Mouse (Mus musculus) Muller cell, postnatal 12 days (primary cell): ENCODE measurements around the gene Tbc1d20.
"Not testable (repeated sequence)": the region's sequence is repeated elsewhere in the genome, so short reads cannot be mapped to it uniquely, and the experiment has no call there.

Experiments
- DNase-seq: peaks from one replicate; pipeline ENCODE4 v3.0.0-alpha.2; 2015; ENCODE audit errors: inconsistent ontology term

The Tbc1d20 gene

DNA sequence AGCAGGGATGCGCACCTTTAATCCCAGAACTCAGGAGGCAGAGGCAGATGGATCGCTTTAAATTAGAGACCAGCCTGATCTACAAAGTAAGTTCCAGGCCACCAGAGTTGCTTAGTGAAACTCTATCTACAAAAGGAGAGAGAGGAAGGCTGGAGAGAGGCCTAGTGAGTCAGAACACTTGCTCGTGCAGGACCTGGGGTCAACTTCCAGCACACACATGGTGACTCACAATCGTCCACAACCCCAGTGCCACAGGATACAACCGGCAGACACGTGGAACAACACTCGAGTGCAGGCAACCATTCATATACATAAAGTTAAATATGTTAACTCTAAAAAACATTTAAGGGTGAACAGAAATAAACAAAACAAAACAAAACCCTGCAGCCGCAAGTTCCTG is 33.0 kb downstream of the Tbc1d20 start:
- no peak for DNase-seq

DNA sequence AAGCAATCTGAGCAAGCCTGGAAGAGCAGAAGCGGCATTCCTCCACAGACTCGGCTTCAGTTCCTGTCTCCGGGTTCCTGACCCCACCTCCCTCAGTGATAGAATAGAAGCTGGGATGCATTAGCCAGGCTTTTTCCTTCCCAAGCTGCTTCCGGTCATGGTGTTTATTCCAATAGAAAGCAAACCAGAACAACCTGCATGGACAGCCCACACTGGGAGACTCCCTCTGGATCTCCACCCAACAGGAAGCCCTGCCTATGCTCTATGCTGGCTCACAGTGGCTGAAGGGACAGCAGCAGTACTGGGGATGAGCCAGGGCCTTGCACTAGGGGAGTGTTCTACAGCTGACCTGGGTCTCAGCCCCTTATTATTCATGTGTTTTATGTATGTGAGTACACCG is 34.4 kb downstream of the Tbc1d20 start:
- DNase-seq, result no peak

DNA sequence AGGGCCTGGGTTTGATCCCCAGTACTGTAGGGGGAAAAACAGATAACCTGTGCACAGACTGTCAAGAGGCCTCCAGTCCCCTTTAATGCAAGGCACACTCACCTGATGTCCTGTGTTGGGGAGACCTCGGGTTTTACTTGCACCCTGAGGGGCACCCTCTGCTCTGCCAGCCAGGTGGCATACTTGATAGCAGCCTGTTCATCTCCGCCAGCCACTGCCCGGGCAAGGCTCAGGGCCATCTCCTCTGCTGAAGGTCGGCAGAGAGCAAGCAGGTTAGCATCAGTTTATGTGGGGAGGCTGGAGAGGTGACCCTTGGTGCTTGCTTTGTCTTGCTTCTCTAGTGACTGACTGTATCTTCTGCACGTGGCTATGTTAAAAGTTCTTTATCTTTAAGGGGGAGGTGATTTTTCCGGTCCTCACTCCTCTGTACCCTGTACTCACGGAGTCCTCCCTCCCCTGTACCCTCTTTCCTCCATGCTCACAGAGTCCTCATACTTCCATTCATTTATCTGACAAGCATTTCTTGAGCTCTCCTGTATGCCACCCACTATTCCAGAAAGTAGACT is 37.3 kb downstream of the Tbc1d20 start:
- no peak for DNase-seq

DNA sequence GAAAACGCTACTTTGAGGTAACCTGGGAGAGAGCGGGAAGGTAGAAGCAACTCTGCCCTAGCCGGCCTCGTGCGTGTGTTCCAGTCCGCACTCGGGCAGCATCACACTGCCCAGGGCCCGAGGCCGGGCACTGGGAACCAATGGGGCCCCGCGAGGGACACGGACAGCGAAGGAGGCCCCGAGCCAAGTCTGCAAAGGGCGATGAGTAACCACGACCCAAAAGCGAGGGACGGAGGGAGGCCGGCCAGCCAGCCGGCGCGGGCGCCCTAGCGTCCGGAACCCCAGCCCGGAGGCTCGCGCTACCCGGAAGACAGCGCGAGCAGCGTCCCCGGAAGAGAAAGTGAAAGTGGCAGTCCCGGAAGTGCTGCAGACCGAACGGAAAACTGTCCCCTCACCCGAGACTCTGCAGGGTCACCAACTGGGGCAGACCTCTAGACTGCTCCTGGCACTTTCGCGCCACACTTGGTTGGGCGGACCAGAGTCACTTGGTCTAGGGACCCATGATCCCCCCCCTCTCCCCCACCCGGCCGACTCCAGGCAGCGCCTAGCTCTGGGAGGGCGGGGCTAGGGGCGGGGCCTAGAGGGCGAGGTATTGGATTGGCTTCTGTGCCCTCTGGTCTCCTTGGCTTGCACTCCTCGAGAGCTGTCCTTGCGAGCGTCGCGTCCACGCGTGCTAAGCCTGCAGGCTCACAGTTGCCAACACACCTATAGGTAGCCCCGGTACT is 38.6 kb downstream of the Tbc1d20 start, which contains the start of gene Rbck1:
Gene Rbck1 (minus strand): TSS at position 553 of the 725 bp plus-strand sequence.
- peak; percentile 98 for DNase-seq

DNA sequence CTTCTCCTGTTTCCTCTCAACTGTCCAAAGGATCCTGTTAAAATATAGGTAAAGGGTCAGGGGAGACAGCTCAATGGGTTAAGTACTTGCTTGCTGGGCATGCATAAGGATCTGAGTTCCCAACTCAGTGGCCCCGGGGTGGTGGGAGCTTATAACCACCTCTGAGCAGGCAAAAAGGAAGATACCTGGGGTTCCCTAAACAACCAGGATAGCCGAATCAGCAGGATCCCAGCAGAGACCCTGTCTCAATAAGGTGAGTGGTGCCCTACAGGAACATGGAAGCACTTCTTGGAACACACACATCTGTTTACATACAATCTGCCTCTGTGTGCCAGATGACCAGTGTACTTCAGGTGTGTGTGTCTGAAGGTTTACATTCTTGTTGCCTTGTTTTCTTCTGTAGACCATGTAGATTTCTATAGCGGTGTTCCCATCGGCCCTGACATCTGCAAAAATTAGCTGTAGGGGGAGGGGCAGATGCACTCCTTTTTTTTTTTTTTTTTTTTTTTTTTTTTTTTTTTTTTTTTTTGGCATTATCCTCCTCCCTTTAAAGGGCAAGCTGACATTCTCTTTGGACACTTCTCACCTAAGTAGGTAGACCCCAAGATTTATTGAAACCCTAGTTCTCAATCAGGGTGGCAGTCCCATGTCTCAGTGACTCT is 39.8 kb downstream of the Tbc1d20 start:
- DNase-seq, result no peak

DNA sequence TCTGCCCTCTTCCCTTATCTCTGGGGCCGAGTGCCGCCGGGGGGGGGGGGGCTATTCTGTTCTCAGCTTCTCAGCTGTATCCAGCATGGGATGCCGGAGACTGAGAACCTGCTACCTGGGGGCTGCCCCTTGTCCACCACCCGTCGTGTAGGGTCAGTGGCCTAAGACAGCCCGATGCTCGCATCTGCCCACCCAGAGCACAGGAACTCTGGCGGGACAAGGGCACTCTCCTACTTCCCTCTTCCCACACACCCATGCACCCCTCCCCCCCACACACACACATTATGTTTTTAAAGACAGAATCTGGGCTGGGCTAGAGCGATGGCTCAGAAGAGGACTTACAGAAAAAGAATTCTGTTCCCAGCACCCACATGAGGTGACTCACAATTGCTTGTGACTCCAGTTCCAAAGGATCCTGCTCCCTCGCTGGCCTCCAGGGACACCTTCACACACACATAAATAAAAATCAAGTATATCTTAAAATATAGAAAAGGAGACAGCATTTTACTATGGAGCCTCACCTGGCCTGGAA is 41.7 kb downstream of the Tbc1d20 start:
- DNase-seq, result no peak

DNA sequence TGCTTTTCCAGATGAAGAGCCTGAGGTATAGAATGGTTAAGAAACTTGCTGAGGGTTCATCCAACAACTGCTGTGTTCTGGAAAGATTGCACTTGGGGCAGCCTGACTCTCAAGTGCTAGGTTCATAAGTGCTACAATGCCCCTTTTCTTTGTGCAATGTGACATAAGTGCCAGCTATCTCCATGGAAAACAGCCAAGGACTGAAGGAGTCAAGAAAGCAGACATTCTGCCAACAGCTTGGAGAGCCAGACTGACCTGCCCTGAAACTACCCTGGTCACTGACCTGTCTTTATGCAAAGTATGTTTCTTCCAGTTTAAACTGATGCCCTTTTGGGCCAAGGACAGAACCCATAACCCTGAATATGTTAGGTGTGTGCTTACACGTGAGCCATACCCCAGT is 43.2 kb downstream of the Tbc1d20 start:
- no peak for DNase-seq

DNA sequence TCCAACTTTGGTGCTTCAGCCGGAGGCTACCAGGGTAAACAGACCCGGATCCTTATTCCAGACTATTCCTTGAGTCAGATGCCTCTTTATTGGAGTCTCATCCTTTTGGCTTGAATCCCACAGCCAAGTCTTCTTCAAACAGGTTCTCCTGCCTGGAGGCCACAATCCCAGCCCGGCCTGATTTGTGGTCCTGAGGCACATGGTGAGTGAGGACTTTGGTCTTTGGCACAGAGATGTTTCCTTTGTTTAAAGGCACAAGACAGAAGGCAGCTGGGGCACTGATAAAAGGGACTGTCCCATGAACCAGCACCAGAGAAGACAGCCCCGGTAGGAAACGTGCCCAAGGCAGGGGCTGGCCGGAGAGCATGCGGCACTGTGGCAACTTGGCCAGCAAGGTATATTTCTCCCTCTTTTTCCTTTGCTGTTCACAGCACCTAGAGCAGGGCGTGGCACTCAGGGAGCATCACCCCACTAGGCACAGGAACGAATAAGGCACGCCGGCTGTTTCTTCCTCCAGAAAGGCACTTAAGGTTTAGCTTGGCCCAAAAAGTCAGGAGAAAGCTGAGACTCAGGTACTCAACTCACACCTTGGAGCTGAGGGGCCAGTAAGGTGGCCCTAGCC is 44.1 kb downstream of the Tbc1d20 start:
- no peak for DNase-seq

DNA sequence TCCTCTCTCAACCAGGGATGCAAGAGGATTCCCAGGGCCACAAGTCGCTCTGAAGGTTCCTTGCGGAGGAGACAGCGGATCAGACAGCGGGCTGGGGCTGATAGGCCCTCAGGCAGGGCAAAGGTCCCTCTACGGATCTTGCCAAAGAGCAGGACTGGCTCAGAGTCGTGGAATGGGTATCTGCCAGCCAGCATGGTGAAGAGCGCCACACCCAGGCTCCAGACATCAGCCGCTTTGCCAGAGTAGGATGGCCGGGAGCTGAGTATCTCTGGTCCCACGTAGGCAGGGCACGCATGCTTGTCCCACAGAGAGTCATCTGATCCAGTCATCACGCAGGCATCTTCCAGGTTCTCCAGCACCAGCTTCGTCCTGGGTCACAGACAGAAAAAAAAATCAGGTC is 44.7 kb downstream of the Tbc1d20 start:
- no peak for DNase-seq

DNA sequence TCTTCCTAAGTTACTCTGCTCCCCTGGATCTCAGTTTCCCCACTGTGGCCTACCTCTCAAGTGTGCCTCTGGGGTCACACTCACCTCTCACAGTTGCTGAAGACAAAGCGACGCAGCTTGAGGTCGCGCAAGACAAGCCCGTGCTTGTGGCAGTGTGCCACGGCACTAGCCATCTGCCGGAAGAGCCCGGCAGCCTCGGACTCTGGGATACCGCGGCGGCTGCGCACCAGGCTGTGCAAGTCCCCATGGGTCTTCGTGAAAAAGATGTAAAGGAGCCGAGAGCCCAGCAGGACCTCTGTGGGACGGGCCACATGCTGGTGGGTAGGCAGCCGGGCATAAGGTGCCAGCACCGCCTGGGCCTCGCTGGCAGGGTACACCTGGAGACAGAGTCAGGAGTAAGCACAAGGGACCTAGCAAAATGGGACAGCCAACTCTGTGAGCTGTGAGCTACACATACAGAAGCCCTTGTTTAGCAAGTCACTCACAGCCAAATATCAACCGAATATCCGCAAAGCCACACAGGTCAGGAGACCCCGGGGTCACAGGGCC is 46.1 kb downstream of the Tbc1d20 start:
- DNase-seq, result no peak

DNA sequence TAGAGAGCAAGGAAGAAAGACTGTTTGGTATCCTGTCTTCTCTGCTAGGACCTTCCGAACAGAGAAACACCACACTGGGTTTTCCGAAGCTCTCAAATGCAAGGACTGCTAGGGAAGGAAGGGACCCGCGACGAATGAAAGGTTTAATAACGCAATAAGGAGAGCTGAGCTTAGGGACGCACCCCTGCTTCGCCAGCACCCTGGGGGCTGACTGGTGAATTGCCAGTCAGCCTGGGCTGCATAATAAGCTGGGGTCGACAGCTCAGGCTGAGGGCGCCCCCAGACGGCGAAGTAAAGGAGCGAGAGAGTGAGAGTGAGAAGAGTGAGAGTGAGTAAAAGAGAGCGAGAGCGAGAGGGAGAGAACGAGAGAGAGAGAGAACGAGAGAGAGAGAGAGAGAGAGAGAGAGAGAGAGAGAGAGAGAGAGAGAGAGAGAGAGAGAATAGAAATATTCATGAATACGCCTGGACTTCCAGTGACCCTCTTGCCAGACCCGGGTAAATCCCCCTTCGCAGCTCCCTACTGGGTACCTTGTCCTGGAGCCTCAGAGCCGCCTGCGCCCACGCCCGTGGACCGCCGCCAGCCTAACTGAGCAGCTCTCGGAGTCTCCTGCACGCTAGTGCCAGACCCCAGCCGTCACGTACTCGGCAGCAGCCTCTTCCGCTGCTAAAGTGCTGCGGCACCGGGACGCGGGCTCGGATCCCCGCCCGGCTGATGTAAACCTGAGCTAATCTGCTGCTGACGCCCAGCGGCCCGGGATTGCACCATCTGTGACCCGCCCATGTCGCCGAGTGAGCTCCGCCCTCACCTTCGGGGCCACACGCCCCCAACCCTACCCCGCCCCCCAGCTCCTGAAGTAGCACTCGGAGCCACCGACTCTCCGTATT is 49.9 kb downstream of the Tbc1d20 start, which contains the start of gene Trib3:
Gene Trib3 (minus strand): TSS at position 704 of the 885 bp plus-strand sequence.
- peak; percentile 80 for DNase-seq

DNA sequence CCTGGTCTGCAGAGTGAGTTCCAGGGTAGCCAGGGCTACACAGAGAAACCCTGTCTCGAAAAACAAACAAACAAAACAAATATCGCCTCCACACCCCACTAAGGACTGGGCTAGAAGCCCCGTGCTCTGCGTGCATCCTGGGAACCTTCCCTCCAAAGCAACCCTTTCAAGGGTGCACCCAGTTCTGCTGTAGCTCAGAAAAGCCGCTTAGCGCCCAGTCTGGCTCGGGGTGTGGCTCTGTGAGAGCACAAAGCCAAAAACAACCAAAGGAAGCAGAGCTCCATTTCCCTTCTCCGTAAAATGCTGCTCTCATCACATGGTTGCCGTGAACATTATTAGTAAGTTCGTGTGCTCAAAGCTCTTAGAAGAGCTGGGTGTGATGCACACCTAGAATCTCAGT is 50.7 kb downstream of the Tbc1d20 start:
- no peak for DNase-seq

DNA sequence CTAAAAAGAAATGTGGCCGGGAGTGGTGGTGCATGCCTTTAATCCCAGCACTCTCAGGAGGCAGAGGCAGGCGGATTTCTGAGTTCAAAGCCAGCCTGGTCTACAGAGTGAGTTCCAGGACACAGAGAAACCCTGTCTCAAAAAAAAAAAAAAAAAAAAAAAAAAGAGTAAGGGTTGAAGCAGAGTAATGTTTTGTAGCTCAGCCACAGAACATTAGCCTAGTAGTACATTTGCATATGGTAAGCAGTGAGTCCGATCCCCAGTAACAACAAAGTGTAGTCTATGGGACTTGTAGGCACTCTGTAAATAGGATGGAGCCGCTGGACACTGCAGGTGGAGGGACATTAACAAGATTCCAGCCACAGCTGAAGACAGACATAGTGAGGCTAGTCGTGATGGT is 51.3 kb downstream of the Tbc1d20 start:
- no peak for DNase-seq

DNA sequence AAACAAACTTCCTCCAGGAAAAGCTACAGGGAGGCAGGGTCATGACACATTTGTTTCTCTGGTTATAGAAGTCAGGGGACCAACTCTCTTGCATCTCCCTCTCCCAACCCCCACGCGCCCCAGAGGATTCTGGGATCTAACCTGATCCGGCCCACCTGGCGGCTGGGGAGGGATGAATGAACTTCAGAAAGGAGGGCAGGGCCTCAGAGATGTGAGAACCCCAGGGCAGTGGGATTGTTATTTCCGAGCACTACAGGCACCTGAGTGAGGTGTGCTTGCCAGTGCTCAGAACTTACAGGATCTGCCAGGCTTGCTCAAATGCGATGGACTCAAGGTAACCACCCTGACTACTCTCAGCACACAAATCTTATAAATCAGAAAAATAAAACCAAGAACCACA is 51.8 kb downstream of the Tbc1d20 start:
- no peak for DNase-seq

DNA sequence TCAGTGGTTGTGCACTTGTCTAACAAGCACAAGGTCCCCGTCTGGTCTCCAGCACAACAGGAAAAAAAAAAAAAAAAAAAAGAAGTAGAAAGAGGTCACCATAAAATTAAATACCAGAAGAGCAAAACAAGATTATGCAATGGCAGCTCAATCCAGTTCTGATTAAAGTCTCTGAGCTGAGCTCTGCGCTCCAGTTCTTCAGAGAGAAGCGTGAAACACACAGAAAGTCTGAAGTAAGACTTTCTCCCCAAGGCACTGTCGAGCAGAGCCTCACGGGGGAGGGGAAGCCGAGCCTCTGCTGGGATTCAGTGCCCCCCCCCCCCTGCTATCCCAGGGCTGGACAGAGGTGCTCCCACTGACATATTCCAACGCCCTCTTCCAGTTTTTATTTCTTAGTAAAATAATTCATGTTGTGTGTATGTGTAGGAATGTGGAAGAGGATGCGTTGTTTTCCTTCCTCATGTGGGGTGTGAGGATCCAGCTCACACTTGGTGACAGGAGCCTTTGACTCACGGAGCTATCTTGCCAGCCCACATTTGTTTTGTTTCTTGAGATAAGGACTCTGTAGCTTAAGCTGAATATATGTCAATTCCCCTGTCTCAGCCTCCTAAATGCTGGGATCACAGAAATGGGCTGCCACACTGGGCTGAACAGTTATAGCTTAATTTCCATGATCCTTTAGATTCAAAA is 53.3 kb downstream of the Tbc1d20 start:
- no peak for DNase-seq

DNA sequence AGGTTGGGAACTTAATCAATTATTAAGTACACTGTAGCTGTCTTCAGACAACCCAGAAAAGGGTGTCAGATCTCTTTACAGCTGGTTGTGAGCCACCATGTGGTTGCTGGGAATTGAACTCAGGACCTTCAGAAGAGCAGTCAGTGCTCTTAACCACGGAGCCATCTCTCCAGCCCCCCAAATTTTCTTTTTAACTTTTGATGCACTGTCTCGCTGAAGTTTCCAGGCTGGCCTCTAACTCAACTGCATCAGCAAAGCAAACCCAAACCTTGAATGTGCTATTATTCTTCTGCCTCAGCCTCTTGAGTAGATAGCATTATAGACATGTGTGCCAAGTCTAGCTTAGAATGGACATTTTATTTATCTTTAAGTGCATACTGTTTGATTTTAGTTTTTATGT is 54.1 kb downstream of the Tbc1d20 start:
- DNase-seq, result no peak

DNA sequence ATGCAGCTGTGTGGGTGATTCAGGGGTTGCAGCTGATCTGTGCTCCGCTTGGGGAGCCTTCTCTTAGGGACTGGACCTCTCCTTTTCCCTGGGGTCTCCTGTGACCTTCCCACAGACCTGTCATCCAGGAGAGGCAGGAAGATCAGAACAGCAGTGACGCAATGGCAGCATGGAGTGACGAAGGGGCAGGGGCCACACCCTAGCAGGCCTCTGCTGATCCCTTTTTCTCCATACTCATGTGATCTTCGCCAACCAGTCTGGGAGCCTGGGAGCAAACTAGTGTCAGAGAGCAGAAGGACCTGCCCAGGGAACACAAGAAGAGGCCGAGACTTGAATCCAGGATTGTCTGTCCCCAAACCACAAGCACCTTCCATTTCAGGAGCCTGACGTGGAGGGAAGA is 55.6 kb downstream of the Tbc1d20 start:
- DNase-seq, result no peak

DNA sequence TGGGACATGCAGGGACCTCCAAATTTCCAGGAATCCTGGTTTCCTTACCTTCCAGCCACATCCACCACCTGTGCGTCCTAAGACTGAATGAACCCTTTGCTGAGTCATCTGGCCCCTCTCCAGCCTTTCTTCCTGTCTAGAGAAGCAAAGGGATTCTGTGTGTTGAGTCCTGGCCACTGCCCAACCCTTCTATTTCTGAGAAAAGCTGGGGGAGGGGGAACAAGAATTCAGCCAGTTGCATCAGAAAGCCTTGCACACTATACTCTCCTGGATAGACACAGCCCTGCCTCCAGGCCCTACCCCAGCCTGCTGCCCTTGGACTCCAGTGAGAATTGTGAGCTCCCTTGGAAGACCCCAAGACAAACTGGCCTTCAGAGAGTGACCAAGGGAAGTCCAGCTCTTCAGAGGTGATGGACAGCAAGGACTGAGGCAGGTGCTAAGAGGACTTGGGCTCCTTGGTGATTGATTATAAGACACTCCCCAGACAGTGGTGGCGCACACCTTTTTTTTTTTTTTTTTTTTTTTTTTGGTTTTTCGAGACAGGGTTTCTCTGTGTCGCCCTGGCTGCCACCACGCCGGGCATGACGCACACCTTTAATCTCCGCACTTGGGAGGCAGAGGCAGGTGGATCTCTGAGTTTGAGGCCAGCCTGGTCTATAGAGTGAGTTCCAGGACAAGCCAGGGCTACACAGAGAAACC is 56.4 kb downstream of the Tbc1d20 start:
- DNase-seq, result peak; percentile 88

DNA sequence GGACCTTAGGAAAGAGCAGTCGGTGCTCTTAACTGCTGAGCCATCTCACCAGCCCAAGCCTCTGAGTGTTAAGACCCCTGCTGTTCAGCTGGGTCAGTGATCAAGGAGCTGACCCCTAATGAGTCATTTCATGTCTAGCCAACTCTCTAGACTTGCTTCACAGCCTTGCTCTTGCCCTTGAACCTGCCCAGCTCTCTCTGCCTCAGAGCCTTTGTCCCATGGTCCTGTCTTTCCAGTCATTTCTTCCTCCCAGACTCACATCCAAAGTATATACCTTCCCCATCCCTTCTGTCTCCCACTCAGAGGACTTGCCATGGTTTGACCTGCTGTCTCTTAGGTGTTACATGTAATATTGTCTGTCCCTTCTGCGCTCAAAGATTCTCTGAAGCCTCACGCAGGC is 63.6 kb downstream of the Tbc1d20 start:
- no peak for DNase-seq

DNA sequence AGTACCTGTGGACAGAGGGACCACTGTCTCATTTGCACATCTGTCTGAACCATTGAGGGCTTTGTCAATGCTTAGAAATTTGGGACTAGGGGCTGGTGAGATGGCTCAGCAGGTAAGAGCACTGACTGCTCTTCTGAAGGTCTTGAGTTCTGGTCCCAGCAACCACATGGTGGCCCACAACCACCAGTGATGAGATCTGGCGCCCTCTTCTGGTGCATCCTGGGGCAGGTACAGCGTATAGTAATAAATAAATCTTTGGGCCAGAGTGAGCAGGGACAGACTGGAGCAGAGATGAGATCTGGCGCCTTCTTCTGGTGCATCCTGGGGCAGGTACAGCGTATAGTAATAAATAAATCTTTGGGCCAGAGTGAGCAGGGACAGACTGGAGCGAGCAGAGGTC is 65.3 kb downstream of the Tbc1d20 start:
- DNase-seq, result not testable (repeated sequence)
